Mouse (Mus musculus): ENCODE results near the gene Pstpip1. TPM values are rescaled to one million over a fixed set of nuclear protein-coding genes. Genes with fewer than 3 reads are reported as not detected.

The Pstpip1 gene
- total RNA-seq, 2 experiments from 2014 or later = 2.8 to 4.2 TPM

DNA sequence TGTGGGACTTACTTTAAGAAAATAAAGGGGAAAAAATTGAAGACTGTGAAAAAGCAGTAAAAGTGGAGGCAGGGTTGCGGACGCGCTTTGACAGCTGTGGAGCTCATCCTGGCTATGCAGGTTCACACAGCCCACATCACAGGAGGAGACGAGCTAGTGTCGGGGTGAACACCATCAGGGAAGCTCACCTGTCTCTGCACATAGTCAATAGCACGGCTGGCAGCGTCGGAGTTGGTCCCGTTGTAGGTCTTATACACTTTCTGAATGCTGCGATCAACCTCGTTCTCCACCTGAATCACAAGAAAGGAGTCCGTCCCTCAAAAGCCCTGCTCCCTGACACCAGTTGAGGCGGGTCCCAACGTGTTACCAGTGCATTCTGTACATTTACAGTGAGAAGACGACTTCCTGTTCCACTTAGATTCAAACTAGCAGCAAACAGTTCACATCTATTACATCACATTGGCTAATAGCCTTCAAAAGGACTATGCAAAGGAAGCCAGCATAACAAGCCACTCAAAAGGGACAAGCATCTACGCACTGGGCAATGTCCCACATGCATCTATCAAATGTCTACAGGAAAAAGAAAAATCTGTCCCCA, 56.7 kb downstream of the Pstpip1 start:
- DNase-seq (ENCODE audit: extremely low spot score in 1 of 2, low spot score in 1 of 2) = no peak

- DNase-seq (ENCODE audit: extremely low spot score in 1 of 2, low spot score in 1 of 2) = no peak
These were observed 62.2 kb downstream of the Pstpip1 start for GRCm38 (mm10) chr9:56151745-56152481.

DNA sequence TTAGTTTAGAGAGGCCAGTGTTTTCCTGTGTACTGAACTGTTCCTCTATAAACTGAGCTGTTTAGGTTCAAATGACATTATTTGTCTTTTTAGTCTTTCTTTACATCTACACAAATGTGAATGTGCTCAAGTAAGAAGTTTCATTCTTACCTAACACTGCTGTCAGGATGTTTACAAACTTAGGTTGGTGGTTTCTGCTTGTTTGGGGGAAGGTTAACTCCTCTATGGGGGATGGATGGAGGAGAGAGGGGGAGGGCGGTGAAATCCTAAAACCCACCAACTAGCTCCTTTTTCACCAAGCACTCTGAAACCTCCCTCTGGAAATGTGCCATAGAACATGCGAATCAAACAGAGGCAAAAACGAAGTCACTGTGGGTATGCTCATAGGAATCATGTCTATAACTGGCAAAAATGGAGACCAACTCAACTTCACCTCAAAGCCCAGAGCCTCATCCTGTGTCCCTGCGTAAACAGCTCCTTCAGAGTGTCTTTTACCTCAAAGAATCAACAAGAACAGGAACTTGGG, 62.8 kb downstream of the Pstpip1 start:
- DNase-seq (ENCODE audit: extremely low spot score in 1 of 2, low spot score in 1 of 2) = no peak

DNA sequence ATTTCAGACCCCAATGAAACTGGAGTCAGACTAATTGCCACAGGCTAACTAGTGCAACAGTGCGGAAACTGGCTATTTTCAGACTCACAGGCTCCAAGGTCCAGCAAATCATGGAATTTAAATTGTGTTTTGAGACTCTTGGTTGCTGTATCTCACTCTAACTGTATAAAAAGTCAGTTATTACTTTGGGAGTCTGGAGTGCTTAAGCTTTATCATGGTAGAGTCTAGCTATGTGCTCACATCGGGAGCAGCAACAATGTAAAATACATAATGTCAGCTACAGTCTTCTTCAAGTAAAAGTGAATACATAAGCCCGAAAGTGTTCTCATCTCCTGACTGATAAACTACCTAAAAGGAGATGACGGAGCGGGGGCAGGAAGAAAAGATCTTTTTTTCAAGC, 64.8 kb downstream of the Pstpip1 start:
- DNase-seq (ENCODE audit: extremely low spot score in 1 of 2, low spot score in 1 of 2) = no peak

- DNase-seq (ENCODE audit: extremely low spot score in 1 of 2, low spot score in 1 of 2) = no peak
These were observed 68.3 kb downstream of the Pstpip1 start for GRCm38 (mm10) chr9:56158077-56158476.

DNA sequence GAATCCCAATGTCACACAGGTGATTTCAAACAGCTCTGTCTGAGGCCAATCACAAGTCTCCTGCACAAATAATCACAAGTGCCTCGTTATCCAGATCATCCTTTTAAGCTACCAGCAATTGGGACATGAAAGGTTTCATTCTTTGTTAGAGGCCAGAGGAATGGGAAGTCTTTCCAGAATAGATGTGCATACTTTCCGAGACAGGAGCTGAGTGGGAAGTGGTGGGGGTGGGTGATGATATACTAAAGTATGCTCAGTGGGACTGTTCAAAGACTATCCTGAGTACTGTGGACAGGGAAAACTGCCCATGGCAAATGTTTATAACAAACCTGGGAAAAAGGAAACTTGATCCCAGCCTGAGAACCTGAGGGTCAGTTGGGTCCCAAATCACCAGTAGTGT, 69.7 kb downstream of the Pstpip1 start:
- no peak for DNase-seq (ENCODE audit: extremely low spot score in 1 of 2, low spot score in 1 of 2)

- peak; percentile 83 to 89 for DNase-seq (ENCODE audit: extremely low spot score in 1 of 2, low spot score in 1 of 2)
These were observed 70.8 kb downstream of the Pstpip1 start for GRCm38 (mm10) chr9:56160341-56161141.

DNA sequence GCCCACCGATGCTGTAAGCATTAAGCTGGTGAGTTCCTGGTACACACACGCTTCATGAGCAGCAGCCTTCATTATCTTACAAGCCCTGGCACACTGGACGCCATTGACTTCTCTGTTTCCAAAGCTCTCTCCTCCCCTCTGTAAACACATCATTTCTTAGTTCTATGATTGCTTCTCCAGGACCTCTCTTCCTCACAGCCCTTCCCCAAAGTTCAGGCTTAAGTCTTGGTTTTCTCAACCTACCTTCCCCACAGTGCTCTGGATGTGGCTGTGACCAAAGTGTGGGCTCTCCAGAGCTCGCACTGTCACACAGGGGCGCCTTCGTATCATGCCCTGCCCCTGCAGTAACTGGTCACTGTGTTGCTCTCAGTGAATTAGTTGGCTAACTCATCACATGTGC, 75.6 kb downstream of the Pstpip1 start, which contains the start of gene Tspan3:
Tspan3 (minus strand) TSS at position 101 of the 400 bp plus-strand sequence.
- DNase-seq (ENCODE audit: extremely low spot score in 1 of 2, low spot score in 1 of 2) = no peak

DNA sequence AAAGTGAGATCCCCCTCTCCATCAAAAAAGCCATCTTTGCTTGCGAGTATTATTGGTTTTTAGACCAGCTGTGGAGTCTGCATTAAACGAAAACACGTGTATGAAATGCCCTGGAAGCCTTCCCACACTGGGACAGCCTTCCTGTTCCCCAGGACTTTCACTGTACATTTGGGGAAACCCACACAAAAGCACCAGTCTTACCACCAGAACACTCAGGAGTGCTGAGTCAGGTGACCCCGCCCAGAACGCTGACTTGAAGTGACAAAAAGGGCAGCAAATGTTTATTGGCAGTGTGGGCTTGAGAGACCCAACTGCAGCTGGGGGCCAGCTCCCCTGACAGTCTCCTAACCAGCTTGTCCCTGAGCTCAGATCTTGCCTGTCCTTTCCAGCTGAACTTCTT, 76.4 kb downstream of the Pstpip1 start:
- no peak for DNase-seq (ENCODE audit: extremely low spot score in 1 of 2, low spot score in 1 of 2)

DNA sequence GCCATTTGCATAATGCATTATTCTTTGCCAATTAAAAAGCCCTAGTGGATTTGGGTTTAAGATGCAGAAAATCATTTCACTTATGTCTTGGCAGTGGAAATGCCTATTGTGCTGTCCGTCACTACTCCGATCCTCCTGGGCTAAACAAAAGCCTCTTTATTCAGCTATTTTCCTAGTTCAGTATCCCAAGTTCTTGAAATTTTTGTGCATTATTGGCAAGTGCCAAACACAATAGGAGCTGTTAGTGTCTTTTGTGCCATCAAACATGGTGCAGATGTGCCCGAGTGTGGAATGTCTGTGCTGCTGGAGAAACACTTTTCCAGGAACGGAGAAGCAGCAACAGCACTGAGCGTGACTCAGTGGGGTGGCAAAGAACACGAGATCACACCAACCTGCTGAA, 77.9 kb downstream of the Pstpip1 start:
- no peak for DNase-seq (ENCODE audit: extremely low spot score in 1 of 2, low spot score in 1 of 2)

DNA sequence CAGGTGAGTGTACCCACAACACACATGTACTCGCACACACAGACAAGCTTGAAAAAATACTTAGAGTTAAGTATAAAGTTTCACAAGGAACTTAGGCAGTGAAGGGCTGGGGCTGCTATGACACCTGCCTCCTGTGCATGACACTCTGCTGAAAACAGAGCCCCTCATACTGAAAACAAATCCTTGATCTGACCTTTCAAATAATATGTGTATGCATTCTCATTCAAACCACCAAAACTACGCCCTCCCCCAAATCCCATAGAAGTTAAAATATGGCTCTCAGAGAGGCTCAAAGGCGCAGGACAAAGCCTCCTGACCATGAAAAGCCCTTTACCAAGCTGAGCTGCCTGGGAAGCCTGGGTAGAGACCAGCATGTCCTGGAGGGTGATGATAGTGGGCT, 85.6 kb downstream of the Pstpip1 start:
- no peak for DNase-seq (ENCODE audit: extremely low spot score in 1 of 2, low spot score in 1 of 2)

GRCm38 (mm10) chr9:56177354-56177753, 87.6 kb downstream of the Pstpip1 start:
- no peak for DNase-seq (ENCODE audit: extremely low spot score in 1 of 2, low spot score in 1 of 2)

Other genes starting within 250 kb of the Pstpip1 start
- 10 to 100 TPM; 26.1 to 30.7 TPM for gene Scaper, start 151.8 kb upstream of the Pstpip1 start, total RNA-seq (2021)
- not detected for gene 4930563M21Rik, start 79.4 kb upstream of the Pstpip1 start, total RNA-seq (2021)
- gene Rcn2, start 48.1 kb upstream of the Pstpip1 start, total RNA-seq (2021) = 100 to 1,000 TPM in 1 of 2 experiments, 10 to 100 TPM in 1; 96.4 to 106 TPM
- 100 to 1,000 TPM; 350 to 378 TPM for gene Tspan3, start 75.5 kb downstream of the Pstpip1 start, total RNA-seq (2021)

All from layer of hippocampus, postnatal 25 days (tissue).